Mouse (Mus musculus) left cerebral cortex, adult 2 months (tissue): ENCODE data around the gene Hist1h4c. TPM values are rescaled to one million over a fixed set of nuclear protein-coding genes. Genes with fewer than 3 reads are reported as not detected.
A peak's percentile ranks its signal among the peaks of the same experiment; 100 is the strongest.
"Not testable (repeated sequence)": the region's sequence is repeated elsewhere in the genome, so short reads cannot be mapped to it uniquely, and the experiment has no call there.

Source experiments
- DNase-seq, 2 experiments: peaks; one replicate each; pipeline ENCODE4 v3.0.0; 2021 to 2022; ENCODE audit warnings: low spot score in 2 of 2, mixed read lengths in 1 of 2; ENCODE audit errors: extremely low spot score in 1 of 2
- H3K27ac ChIP-seq: fragments of 200-600 bp; 2 replicates; pipeline ENCODE4 v1.8.1; 2022
- H3K4me3 ChIP-seq: fragments of 200-600 bp; 2 replicates; pipeline ENCODE4 v1.8.1; 2022
- CTCF ChIP-seq: fragments of 200-600 bp; IDR thresholded peaks from 2 replicates; pipeline ENCODE4 v1.8.1; 2022; ENCODE audit warnings: antibody characterized with exemption, mild to moderate bottlenecking, moderate library complexity
- intact Hi-C: fragments of 180-260 bp; cut with DNase I; formaldehyde crosslinking; loops from one replicate; pipeline ENCODE4 v1.15.1; 2025
- total RNA-seq, 2 experiments: library from RNA; stranded (reverse); gene quantifications; 2 replicates each; pipeline ENCODE4 v1.2.3; 2021

Hist1h4c gene
- total RNA-seq, 2 experiments from 2014 or later = 103 TPM

- intact Hi-C loops = no loop called here
- no peak for DNase-seq
- H3K27ac ChIP-seq = no peak overlapping the region
These were observed 30.4 kb upstream of the Hist1h4c start for GRCm38 (mm10) chr13:23728472-23729191.

GRCm38 (mm10) chr13:23725213-23725612, 27.0 kb upstream of the Hist1h4c start:
- no peak overlapping the region for H3K27ac ChIP-seq
- TF ChIP-seq CTCF = no peak
- intact Hi-C loops = no loop called here
- no peak overlapping the region for H3K4me3 ChIP-seq
- no peak for DNase-seq

More at GRCm38 (mm10) chr13:23728472-23729191, 30.4 kb upstream of the Hist1h4c start:
- H3K4me3 ChIP-seq = no peak overlapping the region
- TF ChIP-seq CTCF = no peak

- intact Hi-C loops = no loop called here
- Histone ChIP-seq H3K4me3 (no peak overlapping the region), H3K27ac (no peak overlapping the region)
- no peak for DNase-seq
- TF ChIP-seq CTCF = no peak
These were observed 26.0 kb upstream of the Hist1h4c start for GRCm38 (mm10) chr13:23724239-23724638.

GRCm38 (mm10) chr13:23717593-23718245, 19.5 kb upstream of the Hist1h4c start:
- DNase-seq, H3K27ac ChIP-seq, H3K4me3 ChIP-seq, intact Hi-C loops: not testable (repeated sequence)

- Histone ChIP-seq H3K4me3 (no peak overlapping the region), H3K27ac (no peak overlapping the region)
- intact Hi-C loops = no loop called here
- DNase-seq = no peak
- TF ChIP-seq CTCF = no peak
These were observed 18.9 kb upstream of the Hist1h4c start for GRCm38 (mm10) chr13:23717176-23717575.

GRCm38 (mm10) chr13:23716261-23717042, 18.2 kb upstream of the Hist1h4c start:
- Histone ChIP-seq H3K27ac (no peak overlapping the region), H3K4me3 (no peak overlapping the region)
- intact Hi-C loops = no loop called here
- no peak for TF ChIP-seq CTCF
- DNase-seq = no peak

GRCm38 (mm10) chr13:23710374-23711089, 12.3 kb upstream of the Hist1h4c start, which contains the start of gene Hfe:
Gene Hfe, minus strand, starts transcription at chr13:23710854.
- TF ChIP-seq CTCF = no peak
- peak in 1 of 2 experiments; percentile 31 for DNase-seq
- Histone ChIP-seq H3K4me3 (peak within 1 kb of the TSS; percentile 56), H3K27ac (peak within 1 kb of the TSS; percentile 47; the same call in 1 of the 2 replicates)
- intact Hi-C loops = no loop called here

- H3K27ac ChIP-seq = peak overlapping the region; percentile 47; the same call in 1 of the 2 replicates
- no peak for TF ChIP-seq CTCF
- peak overlapping the region; percentile 56 for H3K4me3 ChIP-seq
- no peak for DNase-seq
- intact Hi-C loops = no loop called here
These were observed 11.6 kb upstream of the Hist1h4c start for GRCm38 (mm10) chr13:23709714-23710373.

- no peak for DNase-seq
- intact Hi-C loops = no loop called here
- H3K4me3 ChIP-seq = no peak overlapping the region
These were observed 10.4 kb upstream of the Hist1h4c start for GRCm38 (mm10) chr13:23708654-23709053.

GRCm38 (mm10) chr13:23708041-23708440, 9.8 kb upstream of the Hist1h4c start:
- no peak for TF ChIP-seq CTCF
- DNase-seq = no peak
- no peak overlapping the region for H3K27ac ChIP-seq
- intact Hi-C loops = no loop called here
- no peak overlapping the region for H3K4me3 ChIP-seq

More at GRCm38 (mm10) chr13:23708654-23709053, 10.4 kb upstream of the Hist1h4c start:
- no peak for TF ChIP-seq CTCF
- no peak overlapping the region for H3K27ac ChIP-seq

GRCm38 (mm10) chr13:23706771-23707170, 8.5 kb upstream of the Hist1h4c start:
- H3K4me3 ChIP-seq = no peak overlapping the region
- TF ChIP-seq CTCF = no peak
- DNase-seq = no peak
- H3K27ac ChIP-seq = no peak overlapping the region
- intact Hi-C loops = no loop called here
